Mouse (Mus musculus) E14TG2a.4 (cell line): ENCODE measurements around the gene Pgam5.

ENCODE experiments used
- CTCF ChIP-seq: conservative IDR thresholded peaks from 2 replicates; pipeline ENCODE4 v1.5.1; 2014; ENCODE audit warnings: low read length
- NANOG ChIP-seq: IDR thresholded peaks from 2 replicates; pipeline ENCODE4 v1.6.1; 2014; ENCODE audit warnings: borderline replicate concordance, low read length, mixed read lengths
- POU5F1 ChIP-seq: IDR thresholded peaks from 2 replicates; pipeline ENCODE4 v1.6.1; 2014; ENCODE audit warnings: low read length, borderline replicate concordance

DNA sequence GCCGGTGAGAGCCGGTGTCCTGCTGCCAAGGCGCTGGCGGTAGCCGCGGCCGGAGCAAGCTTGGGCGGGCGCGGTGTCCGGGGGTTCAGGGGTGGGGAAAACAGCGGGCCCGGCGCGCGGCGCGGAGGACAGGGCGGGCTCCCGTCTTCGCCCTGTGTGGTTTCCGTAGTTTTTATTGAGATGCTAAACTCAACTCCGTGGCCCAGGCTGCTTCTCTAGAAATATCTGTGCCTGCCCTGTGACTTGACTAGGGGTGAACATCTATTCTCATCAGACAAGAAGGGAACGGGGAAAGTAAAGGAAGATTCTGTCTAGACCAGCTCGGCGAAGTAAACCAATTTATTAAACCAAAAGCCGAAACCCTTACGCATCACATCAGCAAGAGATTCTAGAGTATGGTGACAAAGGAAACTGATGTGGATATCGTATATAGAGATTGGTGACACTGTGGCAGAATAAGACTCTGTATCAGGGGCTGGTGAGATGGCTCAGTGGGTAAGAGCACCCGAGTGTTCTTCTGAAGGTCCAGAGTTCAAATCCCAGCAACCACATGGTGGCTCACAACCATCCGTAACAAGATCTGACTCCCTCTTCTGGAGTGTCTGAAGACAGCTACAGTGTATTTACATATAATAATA, 16.9 kb upstream of the Pgam5 start:
- TF ChIP-seq CTCF, result no peak
- no peak for TF ChIP-seq NANOG
- TF ChIP-seq POU5F1, result no peak
